Mouse (Mus musculus) Muller cell, postnatal 12 days (primary cell): Measurements from ENCODE around the gene Gm19668.
"Not testable (repeated sequence)": the region's sequence is repeated elsewhere in the genome, so short reads cannot be mapped to it uniquely, and the experiment has no call there.

ENCODE experiments used
- DNase-seq: peaks from one replicate; pipeline ENCODE4 v3.0.0-alpha.2; 2015; ENCODE audit errors: inconsistent ontology term

Gm19668 gene

GRCm38 (mm10) chr10:77798921-77799508, at the start of gene Gm19668:
Gene Gm19668, minus strand, starts transcription at chr10:77799133.
- DNase-seq: no peak

- no peak for DNase-seq
These were observed 48.6 kb upstream of the Gm19668 start for GRCm38 (mm10) chr10:77847538-77847937.

- DNase-seq: no peak
These were observed 48.0 kb upstream of the Gm19668 start for GRCm38 (mm10) chr10:77846961-77847360.

- no peak for DNase-seq
These were observed 47.6 kb upstream of the Gm19668 start, which contains the start of gene Gm36176 for GRCm38 (mm10) chr10:77846503-77846902. Gene Gm36176, plus strand, starts transcription at chr10:77846803.

GRCm38 (mm10) chr10:77839006-77839405, 40.1 kb upstream of the Gm19668 start:
- DNase-seq: no peak

GRCm38 (mm10) chr10:77835647-77836046, 36.7 kb upstream of the Gm19668 start, which contains the start of gene Krtap10-10:
Gene Krtap10-10, plus strand, starts transcription at chr10:77835947.
- DNase-seq: no peak

- no peak for DNase-seq
These were observed 28.0 kb upstream of the Gm19668 start, which contains the start of gene Krtap10-4 for GRCm38 (mm10) chr10:77826951-77827350. Gene Krtap10-4, minus strand, starts transcription at chr10:77827095.

- no peak for DNase-seq
These were observed 20.3 kb upstream of the Gm19668 start for GRCm38 (mm10) chr10:77819203-77819602.

GRCm38 (mm10) chr10:77818523-77818922, 19.6 kb upstream of the Gm19668 start:
- DNase-seq: no peak

GRCm38 (mm10) chr10:77815514-77815913, 16.6 kb upstream of the Gm19668 start:
- DNase-seq: no peak

GRCm38 (mm10) chr10:77814382-77814781, 15.4 kb upstream of the Gm19668 start, which contains the start of gene Gm2696:
Gene Gm2696, plus strand, starts transcription at chr10:77814682.
- no peak for DNase-seq

- no peak for DNase-seq
These were observed 12.8 kb upstream of the Gm19668 start, which contains the start of gene Gm9507 for GRCm38 (mm10) chr10:77811743-77812142. Gene Gm9507, minus strand, starts transcription at chr10:77811843.

GRCm38 (mm10) chr10:77804095-77804494, 5.2 kb upstream of the Gm19668 start:
- no peak for DNase-seq

- not testable (repeated sequence) for DNase-seq
These were observed 591 bp downstream of the Gm19668 start for GRCm38 (mm10) chr10:77798164-77798920.

GRCm38 (mm10) chr10:77797677-77798076, 1.3 kb downstream of the Gm19668 start:
- no peak for DNase-seq

GRCm38 (mm10) chr10:77794976-77795375, 4.0 kb downstream of the Gm19668 start, which contains the start of gene Gm9639:
Gene Gm9639, minus strand, starts transcription at chr10:77795076.
- no peak for DNase-seq

- no peak for DNase-seq
These were observed 10.3 kb downstream of the Gm19668 start for GRCm38 (mm10) chr10:77788621-77789020.

- DNase-seq: not testable (repeated sequence)
These were observed 11.1 kb downstream of the Gm19668 start, which contains the start of gene Gm7137 for GRCm38 (mm10) chr10:77787876-77788275. Gene Gm7137, minus strand, starts transcription at chr10:77788200.

GRCm38 (mm10) chr10:77783396-77783795, 15.5 kb downstream of the Gm19668 start:
- DNase-seq: not testable (repeated sequence)

- not testable (repeated sequence) for DNase-seq
These were observed 16.5 kb downstream of the Gm19668 start, which contains the start of gene Gm3250 for GRCm38 (mm10) chr10:77782442-77782841. Gene Gm3250, minus strand, starts transcription at chr10:77782542.

GRCm38 (mm10) chr10:77776844-77777243, 22.1 kb downstream of the Gm19668 start, which contains the start of gene Gm7138:
Gene Gm7138, minus strand, starts transcription at chr10:77776944.
- not testable (repeated sequence) for DNase-seq

- not testable (repeated sequence) for DNase-seq
These were observed 26.8 kb downstream of the Gm19668 start for GRCm38 (mm10) chr10:77772142-77772541.
